Mouse (Mus musculus) gastrocnemius, postnatal 4 days (tissue): ENCODE data around the gene Phf21a. TPM values are rescaled to one million over a fixed set of nuclear protein-coding genes. Genes with fewer than 3 reads are reported as not detected.
"Not testable (repeated sequence)": the region's sequence is repeated elsewhere in the genome, so short reads cannot be mapped to it uniquely, and the experiment has no call there.

ENCODE experiments used
- DNase-seq, 2 experiments: peaks; one replicate each; pipeline ENCODE4 v3.0.0; 2021 to 2022; ENCODE audit warnings: low spot score in 2 of 2, mixed read lengths in 2 of 2
- total RNA-seq, 2 experiments: library from RNA; stranded (reverse); gene quantifications; 2 replicates each; pipeline ENCODE4 v1.2.3; 2021

The Phf21a gene
- total RNA-seq, 2 experiments from 2014 or later: 56.5 to 56.8 TPM

DNA sequence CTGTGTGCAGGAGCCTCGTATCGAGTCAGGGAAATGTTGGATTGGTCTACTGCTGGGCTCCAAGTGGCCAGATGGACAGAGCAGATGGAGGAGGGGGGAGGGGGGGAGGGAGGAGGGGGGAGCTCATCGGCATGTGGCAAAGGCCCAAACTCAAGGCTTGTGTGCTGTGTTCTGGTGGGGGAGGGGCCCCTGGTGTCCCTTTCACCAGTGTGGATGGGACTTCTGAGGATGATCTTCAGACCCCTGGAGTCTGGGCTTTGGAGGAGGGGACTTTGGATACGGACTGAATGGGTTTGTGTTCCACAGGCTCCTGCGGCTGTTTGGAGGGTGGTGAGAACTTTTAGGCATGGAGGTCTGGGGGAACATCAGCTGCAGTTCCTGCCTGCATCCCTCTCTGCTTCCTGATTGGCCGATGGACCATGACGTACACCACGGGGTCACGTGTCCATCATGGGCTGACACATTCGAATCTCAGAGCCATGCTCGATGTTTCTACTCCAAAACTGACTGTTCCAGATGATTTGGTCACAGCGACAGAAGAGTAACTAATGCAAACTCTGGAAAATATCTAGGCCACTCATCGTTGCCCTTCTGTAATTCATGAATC, 16.7 kb upstream of the Phf21a start:
- no peak for DNase-seq

DNA sequence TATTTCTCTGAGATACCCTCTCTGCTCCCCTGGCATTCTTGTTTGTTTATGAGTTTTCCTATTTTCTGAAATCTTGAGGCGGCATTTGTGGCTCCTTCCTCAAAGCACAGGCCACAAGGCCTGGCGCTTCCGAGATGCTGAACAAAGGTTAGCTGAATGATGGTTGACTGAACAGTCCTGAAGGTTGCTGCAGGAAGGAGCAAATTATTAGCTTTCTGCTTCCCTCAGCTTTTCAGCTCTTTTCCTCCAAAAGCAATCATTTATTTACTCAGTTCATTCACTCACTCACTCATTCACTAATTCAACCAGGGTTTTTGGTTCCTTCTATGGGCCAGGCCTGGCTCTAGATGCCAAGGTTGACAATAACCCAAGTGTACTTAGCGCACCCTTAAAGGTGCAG, 10.7 kb upstream of the Phf21a start:
- no peak for DNase-seq

DNA sequence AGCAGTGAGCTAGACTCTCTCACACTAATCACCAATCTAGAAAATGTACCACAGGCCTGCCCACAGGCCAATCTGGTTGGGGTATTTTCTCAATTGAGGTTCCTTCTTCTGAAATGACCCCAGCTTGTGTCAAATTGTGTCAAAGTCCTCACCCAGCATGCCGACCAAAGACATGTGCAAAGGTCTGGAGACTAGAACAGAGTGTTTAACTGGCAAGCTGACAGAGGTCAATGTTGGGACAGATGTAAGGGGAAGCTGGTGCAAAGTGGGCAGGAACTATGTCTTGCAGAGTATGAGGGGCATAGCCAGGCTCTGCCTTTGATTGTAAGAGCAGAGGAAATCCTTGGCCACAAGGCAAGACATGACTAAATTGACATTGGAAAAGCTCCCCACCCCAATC, 7.2 kb upstream of the Phf21a start:
- no peak for DNase-seq

DNA sequence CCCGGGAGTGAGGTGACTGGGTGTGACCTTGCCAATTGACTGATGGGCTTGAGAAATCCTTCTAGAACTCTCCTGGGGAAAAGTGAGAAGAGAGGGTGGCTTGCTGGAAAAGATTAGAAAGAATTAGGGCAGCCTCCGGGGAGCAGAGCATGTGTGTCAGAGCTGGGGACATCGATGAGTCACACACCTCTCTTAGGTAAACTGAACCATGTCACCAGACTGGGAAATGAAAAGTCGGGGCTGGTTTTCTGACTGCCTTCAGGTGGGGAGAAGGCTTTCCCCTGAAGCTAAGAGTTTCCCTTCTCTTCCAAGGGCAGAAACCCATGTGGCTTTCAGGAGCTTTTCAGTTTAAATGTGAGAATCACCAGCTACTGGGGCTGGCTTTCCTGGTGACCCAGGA, 5.9 kb upstream of the Phf21a start:
- no peak for DNase-seq

DNA sequence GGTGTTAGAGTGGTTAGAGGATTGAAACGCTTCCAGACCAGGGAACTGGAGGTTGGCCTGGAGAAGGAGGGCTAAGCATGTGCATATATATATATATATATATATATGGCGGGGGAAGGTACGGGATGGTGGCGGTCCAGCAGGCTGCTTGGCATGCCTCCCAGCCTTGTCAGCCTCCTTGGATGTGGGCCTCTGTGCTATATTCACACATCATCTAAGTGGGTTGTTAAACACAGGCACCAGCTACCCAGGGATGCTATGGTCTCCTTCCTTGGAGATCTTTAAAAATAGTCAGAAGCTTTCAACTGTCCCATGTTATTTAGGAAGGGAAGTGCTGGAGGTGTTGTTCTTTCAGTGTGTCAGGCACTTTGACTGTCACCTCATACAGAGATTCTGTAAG, 3.1 kb upstream of the Phf21a start:
- no peak for DNase-seq

DNA sequence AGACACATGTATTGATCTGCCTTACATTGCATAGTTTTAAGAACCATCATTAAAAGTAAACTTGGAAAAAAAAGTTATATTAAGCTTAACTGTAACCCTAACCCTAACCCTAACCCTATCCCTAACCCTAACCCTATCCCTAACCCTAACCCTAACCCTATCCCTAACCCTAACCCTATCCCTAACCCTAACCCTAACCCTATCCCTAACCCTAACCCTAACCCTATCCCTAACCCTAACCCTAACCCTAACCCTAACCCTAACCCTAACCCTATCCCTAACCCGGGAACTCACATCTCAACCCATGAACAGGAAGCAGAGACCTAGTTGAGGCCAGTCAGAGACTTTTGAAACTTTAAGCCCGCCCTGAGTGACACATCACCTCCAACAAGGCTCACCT, 586 bp downstream of the Phf21a start:
- DNase-seq: not testable (repeated sequence)

DNA sequence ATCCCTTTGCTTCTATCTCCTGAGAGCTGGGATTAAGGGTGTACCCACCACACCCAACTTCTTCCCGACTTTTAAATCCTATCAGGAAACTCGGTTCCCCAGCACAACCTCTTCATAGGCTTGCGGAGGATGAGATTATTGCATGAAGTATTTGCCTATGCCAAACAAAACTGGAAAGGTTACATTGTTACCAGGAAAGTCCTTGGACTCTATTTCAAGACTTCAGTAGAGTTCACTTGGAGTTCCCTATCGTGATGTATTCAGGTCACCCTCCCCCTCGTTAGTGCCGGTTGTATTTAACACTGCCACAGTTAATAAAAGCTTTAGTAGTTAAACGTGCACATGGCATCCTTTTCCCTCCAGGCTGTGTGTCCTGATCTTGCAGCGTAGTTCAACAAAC, 1.2 kb downstream of the Phf21a start:
- DNase-seq: no peak

DNA sequence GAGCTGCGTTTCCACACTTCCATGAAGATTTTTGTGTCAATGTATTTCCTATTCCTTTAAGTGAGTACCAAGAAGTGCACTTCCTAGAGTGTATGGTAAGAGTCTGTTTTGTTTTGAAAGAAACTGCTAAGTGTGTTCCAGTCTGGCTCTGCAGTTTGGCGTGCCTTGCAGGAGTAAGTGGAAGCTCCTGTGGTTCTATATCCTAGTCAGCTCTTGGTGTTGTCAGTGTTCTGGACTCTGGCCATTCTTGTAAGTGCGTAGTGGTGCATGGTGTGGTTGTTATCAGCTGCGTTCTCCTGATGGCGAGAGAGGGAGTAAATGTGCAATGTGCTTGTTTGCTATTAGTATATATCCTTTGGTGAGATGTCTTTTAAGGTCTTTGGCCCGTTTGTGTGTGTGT, 7.9 kb downstream of the Phf21a start:
- no peak for DNase-seq

DNA sequence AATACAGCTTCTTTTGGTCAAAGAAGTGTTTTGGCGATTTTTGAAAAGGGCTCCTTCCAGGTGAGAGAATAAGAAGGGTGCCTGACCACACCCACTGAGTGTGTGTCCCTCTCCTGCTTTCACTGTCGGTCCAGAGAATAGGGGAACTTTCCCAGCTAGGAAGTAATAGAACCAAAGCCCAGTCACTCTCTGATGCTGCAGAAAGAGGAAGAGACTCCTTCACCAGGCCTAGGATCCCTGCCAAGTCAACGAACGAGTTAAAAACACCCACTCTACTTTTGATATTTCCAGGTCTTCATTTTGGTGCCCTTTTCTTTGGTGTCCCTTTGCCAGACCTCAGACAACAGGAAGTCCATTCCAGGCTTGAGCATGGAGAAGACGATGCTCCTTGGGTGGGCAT, 31.6 kb downstream of the Phf21a start:
- no peak for DNase-seq

DNA sequence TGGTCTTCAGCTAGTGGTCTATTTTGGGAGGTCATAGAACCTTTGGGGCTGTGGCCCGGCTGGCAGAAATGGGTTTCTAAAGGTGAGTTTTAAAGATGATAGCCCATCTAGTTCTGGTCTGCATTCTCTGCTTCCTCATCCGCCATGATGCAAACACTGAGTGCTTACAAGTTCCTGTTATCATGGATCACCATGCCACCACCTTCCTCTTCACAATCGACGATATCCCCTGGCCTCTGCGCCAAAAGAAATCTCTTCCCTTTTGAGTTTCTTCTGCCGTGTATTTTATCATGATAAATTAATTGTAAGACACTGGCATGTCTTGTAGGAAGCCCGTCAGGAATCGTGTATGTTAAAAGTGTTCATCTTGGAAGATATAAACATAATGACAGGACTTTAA, 32.4 kb downstream of the Phf21a start:
- DNase-seq: no peak

DNA sequence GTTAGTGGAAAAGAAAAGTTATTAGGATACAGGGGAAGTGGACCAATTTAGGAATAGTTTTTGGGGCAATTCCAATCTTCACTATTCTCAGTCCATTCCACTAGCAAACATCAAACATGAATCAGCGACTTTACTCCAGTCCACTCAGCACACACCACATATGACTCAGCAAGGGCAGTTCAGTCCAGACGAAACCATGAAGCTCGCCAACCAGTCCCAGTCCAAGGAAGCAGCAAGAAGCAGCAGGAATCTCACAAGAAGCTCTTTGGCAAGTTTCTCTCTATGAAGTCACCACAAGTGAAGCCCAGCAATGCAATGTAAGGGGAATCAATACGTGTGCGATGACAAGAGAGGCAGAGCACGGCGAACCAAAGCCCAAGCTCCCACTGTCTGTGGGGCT, 37.2 kb downstream of the Phf21a start:
- no peak for DNase-seq

DNA sequence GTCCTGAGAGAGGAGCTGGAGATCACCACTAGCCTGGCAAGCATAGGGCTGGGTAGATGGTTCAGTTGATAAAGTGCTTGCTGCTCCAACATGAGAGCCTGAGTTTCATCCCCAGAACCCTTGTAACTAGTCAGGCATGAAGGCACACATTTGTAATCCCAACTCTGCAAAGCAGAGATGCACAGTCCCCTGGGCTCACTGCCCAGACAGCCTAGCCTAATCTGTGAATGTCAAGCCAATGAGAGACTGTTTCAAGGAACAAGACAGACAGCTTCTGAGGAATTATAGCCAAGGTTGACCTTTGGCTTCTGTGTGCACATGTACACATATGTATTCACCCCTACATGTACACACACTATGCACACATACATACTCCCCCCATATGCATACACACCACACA, 45.8 kb downstream of the Phf21a start:
- DNase-seq: no peak

DNA sequence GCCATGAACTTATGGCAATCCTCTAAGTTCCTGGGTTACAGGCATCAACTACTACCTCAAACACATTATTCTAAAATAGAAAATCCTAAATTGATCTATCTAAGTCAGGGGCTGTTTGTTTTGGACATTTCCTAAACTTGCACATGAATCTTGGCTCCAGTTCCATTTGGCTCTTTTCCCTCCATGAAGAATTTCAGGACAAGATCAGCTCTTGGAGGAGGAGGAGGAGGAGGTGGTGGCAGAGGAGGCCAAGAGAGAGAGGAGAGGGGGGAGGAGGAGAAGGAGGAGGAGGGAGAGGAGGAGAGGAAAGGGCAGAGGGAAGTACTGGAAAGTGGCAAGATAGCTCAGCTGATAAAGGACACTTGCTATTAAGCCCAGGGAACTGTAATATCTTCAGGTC, 46.4 kb downstream of the Phf21a start:
- DNase-seq: no peak

DNA sequence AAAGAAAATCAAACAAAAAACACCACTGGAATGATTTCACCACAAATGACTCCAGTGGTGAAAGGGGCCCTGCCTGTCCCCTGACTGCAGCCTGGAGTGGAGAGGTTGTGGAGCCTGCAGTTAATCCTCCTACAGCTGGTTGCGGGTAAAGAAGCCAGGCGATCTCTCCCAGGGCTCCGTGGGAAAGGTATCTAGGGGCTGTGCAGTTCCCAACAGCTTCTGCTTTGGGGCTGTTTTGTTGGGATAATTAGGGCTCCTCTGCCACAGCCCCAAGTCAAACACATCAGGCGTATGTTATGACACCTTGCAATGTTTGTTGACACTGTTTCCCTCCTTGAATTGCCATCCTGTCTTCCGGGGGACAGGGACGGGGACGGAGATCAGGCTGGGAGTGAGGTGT, 47.5 kb downstream of the Phf21a start:
- no peak for DNase-seq

DNA sequence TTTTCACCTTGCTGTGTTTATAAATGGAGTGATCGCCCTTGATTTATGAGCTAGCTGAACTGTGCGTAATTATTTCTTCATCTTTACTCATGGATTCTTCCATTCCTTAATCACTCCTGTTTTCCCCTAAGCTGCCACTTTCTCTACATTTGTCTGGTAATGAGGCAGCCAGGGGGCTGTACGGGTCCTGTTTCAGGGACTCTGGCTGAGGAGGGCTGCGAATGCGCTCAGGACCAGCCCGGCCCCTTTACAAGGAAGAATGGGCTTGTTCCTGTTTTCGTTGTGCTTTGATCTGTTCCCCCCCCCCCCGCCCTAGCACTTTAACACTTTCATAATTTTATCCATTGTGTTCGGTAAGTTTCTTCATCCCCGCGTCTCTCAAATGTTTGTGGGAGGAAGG, 48.2 kb downstream of the Phf21a start:
- no peak for DNase-seq

DNA sequence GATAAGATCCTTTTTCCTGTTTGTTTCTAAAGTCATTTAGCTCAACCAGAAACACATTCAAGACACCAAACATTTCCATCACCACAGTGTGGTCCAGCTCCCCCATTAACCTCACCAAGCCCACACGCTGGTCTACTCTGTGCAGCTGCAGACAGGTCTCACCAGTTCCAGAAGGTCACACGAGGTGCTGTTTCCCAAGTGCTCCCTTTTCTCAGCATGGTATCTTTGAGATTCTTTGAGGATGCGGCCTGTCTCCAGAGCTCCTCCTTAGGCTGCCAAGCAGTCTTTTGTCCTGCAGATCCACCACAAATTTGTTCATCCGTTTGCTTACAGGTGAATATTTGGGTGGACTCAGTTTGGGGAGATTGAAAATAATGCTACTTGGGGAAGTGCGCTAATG, 51.0 kb downstream of the Phf21a start:
- DNase-seq: no peak

DNA sequence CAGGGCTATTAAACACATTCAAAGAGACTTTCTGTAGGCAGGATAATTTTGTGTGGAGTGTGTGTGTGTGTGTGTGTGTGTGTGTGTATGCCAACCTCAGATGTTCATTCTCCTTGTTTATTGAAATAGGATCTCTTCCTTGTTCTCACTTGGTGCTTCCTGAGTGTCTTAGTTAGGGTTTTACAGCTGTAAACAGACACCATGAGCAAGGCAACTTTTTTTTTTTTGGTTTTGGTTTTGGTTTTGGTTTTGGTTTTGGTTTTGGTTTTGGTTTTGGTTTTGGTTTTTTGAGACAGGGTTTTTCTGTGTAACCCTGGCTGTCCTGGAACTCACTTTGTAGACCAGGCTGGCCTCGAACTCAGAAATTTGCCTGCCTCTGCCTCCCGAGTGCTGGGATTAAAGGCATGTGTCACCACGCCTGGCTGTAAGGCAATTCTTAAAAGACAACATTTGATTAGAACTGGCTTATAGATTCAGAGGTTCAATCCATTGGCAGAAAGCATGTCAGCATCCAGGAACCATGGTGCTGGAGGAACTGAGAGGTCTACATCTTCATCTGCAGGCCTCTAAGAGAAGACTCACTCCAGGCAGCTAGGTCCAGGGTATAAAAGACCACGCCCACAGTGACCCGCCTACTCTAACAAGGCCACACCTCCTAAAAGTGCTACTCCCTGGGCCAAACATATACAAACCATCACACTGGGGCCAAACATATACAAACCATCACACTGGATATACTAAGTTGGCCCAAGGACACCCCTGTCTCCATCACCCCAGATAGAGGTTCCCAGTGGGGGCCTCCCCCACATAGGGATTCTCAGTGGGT, 55.2 kb downstream of the Phf21a start:
- DNase-seq: not testable (repeated sequence)

DNA sequence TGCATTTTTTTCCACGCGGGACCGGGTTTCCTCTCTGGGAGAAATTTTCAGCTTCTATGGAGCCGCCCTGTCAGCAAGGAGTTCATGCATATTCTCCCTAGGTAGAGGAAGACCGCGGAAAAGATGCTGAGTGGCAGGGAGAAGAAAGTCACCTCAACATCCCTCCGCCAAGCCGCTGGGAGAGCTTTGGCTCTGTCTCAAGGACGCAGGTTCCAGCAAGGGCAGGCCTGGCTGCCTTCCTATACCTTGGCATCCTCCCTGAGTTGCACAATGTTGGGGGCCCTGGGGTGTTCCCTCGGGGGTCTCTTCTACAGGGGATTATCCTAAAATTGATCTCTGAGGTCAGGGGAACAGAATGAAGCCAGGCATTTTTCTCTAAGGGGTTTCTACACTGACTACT, 71.4 kb downstream of the Phf21a start:
- no peak for DNase-seq

DNA sequence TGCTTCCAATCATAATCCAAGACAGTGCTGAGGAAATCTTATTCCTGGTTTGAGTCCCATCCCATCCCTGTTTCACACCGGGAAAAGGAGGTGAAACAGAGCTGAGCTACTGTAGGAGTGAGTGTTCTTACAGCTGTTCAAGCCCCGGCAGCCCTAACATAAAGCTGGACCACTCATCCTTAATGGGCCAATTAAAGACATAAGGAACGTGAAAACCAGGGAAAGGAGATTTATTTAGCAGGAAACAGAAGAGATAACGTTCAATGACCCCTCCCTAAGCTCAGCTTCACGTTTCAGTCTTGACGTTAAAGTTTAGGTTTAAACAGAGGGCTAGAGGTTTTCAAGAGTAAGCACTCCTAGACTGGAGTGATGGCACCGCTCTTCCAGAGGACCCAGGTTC, 74.0 kb downstream of the Phf21a start:
- DNase-seq: no peak

DNA sequence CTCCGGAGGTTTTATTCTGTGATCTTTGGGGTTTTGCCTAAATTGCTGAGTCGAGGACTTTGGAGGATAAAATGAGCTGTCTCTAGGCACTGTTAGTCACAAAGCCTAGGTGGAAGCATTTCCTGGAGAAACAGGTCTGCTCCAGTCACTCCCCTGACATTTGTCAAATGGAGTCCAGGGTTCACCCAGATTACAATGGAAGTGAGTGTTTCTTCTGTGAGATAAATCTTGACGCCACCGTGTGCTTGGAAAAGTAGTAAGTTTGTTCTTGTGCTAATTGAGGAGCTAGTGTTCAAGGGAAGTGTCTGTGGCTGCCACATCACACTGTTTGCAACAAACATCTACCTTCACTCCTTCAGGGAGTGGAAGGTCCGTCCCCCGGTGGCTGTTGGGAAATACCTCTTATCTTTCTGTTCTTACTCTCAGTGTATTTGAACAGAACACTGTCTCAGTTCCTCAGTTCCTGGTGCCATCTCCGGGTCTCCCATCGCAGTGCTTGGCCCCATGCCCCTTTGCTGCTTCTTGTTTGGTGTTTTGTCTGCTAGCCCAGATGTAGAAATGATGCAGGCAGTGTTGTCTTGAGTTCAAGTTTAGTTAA, 78.2 kb downstream of the Phf21a start:
- no peak for DNase-seq

DNA sequence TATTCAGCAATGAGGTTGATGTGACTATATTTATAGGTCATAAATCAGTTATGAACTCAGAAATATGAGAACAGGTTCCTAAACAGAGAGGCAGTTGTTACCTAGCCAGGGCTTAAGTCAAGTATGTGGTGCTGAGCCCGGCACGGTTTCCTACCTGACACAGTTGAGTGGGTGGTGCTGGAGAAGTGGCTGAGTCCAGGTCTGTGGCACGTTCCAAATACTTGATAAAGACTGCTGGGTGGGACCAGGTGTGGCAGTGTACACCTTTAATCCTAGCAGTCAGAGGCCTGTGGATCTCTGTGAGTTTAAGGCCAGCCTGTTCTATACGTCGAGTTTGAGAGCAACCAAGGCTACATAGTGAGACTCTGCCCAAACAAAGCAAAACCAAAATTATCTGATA, 79.4 kb downstream of the Phf21a start:
- no peak for DNase-seq

DNA sequence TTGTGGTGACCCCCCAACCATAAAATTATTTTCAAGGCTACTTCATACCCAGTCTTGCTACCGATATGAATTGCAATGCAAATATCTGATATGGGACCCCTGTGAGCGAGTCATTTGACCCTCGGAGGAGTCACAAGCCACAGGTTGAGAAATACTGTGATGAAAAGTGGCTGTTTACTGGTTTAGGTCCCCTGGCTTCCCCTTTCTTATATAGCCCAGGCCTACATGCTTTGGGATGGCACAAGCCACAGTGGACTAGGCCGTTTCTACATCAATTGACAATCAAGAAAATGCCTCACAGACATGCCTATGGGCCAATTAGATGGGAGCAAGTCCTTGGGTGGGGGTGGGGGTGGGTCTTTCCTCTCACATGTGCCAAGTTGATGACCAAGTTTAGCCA, 80.3 kb downstream of the Phf21a start:
- no peak for DNase-seq

DNA sequence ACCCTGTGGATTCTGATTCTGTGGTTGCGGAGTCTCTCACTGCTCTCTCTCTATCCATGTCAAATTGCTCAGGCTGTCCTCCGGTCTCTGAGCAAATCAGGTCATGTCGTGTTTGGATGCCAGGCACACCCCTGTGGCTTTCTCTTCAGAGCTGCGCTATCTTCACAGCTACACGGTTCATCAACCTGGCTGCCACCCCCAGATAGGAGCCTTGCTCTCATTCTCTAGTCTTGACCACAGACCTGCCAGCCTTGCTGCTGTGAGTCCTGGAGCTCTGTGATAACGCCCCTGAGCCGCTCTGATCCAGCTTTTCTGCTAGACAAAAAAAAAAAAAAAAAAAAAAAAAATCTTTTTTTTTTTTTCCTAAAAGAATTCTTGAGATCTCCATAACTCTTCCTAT, 81.3 kb downstream of the Phf21a start:
- no peak for DNase-seq
